Mouse (Mus musculus) gastrocnemius, postnatal 4 days (tissue): ENCODE measurements at regions not wholly inside any gene's neighbourhood (a gene's known extent, or its start where the extent isn't known, plus 50 kb on each side); places are given as distances from the start of the nearest gene placed in this dataset.

Experiments
- DNase-seq, 2 experiments: peaks; one replicate each; pipeline ENCODE4 v3.0.0; 2021 to 2022; ENCODE audit warnings: low spot score in 2 of 2, mixed read lengths in 2 of 2

GRCm38 (mm10) chr17:15311822-15312221 is 64.8 kb downstream of the Dll1 start:
- DNase-seq: no peak

DNA sequence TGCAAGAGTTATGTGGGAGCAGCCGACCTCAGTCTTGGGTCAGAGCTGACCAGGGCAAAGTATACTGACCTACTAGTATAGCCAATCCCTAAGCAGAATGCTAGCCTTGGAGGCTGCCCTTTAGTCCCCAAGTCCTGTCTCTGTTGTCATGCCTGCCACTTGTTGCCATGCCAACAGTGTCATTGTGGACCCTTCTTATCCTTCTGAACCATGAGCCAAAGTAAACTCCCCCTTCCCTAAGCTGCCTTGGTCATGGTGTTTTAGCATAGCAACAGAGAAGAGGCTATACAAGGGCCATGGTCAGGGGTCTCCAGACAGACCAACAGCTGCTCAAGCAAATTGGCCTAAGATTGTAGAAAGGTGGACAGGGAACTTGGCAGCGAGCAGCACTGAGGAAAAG is 66.2 kb downstream of the Dll1 start:
- no peak for DNase-seq

GRCm38 (mm10) chr17:15302110-15302509 is 74.6 kb downstream of the Dll1 start:
- DNase-seq: no peak

DNA sequence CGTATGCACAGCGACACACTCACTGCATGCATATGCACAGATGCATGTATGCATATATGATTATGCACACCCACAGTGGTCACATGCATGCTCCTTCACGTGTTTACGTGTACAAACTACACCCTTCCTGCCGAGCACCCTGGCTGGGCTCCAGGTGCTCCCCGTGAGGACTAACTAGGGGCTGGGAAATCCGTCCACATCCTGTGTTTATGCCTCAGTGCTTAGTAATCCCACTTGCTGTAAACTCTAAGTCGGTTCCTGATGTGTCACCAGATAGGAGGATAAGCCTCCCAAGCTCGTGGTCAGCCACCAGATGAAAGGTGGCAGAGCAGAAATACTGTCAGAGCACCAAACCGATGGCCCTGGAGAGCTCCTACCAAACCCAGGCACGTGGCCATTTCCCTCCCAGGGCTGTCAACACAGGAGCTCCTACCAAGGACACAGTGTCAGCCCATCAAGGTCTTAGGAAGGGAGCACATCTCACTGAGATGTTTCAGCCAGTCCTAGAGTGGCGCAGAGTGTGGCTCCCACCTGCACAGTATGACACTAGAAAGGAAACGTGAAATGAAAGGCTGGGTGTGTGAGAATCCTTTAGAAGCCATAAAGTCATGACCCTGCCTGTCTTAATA is 76.8 kb downstream of the Dll1 start:
- DNase-seq: no peak

- no peak for DNase-seq
Measured at GRCm38 (mm10) chr17:15294165-15294585, 82.5 kb downstream of the Dll1 start.

GRCm38 (mm10) chr17:15292490-15293070 is 84.1 kb downstream of the Dll1 start:
- peak in 1 of 2 experiments; percentile 64 for DNase-seq

DNA sequence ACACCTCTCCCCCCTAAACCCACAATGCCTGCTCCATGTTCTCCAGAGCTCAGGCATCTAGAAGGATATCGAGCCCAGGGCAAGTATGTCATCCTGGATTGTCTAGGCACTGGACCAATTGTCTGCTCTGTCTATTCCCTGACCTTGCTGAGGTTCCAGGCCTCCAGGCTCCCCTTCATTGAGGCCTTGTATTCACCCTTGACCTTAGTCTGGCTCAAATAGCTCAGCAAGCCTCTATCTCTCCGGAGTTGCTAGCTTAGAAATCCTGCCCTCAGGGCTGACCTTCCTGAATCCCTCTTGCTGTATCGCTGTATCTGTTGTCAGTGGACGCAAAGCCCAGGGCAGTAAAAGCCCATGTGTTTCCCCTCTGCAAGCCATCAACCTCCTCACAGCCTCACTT is 85.0 kb downstream of the Dll1 start:
- no peak for DNase-seq

- DNase-seq: no peak
Measured at GRCm38 (mm10) chr17:15290326-15290725, 86.3 kb downstream of the Dll1 start.

DNA sequence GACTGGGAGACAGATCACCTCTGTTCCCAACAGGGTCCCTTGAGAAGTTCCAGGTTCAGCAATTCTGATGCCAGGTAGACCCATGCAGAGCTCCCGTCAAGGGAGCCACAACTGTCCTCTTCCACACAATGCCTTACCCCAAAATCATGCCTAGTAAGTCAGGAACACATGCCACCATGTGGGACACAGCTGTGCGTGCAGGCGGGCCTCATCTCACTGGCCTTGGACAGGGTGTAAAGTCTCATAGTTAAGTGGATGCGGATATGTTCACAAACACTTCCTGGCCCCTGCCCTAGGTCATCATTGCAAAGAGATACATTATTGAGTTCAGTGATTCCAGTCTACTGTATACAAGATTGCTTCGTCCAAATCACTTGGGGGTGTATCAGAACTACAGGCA is 87.6 kb downstream of the Dll1 start:
- no peak for DNase-seq

GRCm38 (mm10) chr17:15288640-15289039 is 88.0 kb downstream of the Dll1 start:
- no peak for DNase-seq

GRCm38 (mm10) chr17:15286596-15286995 is 90.1 kb downstream of the Dll1 start:
- no peak for DNase-seq

GRCm38 (mm10) chr17:15285399-15286043 is 91.2 kb downstream of the Dll1 start:
- peak; percentile 43 to 72 for DNase-seq

DNA sequence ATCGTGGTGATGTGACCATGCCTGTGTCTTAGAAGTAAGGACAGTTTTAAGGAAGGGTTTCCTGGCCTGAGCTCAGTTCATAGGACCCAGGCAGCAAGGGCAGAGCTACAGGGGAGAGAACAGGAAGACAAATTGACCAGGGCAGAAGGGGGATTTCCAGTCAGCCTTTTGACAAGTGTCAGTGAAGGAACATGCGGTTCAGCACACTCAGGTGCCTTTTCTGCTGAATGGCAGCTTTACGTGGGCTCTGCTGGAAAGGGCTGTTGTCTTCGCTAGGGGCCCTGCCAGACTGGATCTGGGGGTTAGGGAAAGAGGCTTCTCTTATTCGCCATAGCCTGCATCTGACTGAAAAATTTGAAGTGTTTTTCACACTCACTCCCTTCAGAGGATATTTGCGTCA is 106.8 kb downstream of the Dll1 start:
- no peak for DNase-seq

- no peak for DNase-seq
Measured at GRCm38 (mm10) chr17:15269056-15269612, 107.5 kb downstream of the Dll1 start.

DNA sequence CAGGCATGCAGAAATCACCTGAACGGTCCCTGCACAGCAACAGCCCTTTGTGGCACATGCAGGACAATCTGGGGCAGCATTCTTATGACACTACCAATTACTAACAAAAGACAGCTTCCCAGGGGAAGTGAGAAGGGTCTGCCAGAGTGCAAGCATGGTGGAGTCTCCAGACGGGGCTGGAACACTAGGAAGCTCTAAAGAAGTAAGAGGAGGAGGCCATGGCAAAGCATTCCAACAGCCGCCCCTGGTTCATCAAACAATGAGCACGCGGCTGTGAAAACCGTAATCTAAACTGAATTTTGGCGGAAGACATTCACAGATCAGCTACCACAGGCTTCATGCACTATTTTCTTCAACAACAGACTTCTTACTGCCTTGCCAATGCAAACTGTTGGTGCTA is 109.0 kb downstream of the Dll1 start:
- DNase-seq: no peak

DNA sequence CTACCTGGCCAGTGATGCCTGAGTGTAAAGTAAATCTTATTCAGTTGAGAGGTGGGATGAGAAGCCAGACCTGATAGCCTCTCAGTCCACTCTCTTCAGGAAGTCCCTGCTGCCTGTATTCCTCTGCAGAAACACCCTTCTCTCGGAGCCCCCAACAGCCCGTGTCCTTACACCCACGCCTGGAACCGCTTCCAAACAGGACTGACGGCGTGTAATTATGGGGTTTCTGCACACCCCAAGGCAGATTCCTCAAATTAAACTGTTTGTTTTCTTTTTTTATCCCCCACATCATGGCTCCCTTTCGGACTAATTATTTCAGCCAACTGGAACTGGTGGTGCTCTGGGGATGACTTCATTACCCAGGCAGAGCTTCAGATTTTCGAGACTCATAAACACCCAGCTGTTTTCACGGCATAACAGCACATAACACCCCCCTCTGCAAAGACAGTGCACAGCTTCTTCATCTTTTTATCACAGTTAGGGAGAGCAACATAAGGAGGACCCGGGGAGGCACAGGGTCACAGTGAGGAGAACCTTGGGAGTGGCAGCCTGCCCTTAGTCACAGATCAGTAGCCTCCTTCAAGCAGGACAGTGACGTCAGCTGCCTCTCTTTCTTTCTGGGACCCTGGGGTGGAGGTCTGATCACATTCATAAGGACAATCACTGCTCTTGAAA is 117.1 kb downstream of the Dll1 start:
- no peak for DNase-seq

DNA sequence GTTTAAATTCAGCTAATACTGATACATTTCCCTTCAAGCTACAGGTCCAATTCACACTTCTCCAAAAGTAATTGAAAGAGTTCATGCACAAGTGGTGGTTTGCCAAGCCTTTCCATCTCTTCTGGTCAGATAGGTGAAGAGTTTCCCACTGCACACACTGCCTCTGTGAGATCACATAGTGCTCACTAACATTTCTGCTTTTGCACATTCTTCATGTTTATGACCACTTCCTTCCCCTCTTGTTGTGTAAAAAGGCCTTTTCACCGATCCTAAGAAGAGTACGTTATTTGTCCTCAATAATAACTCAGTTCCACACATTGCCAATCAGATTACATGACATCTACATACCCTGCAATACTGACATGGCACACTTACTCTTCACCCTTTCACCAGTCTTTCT is 120.8 kb downstream of the Dll1 start:
- no peak for DNase-seq

GRCm38 (mm10) chr17:15253785-15254184 is 122.9 kb downstream of the Dll1 start:
- DNase-seq: no peak

DNA sequence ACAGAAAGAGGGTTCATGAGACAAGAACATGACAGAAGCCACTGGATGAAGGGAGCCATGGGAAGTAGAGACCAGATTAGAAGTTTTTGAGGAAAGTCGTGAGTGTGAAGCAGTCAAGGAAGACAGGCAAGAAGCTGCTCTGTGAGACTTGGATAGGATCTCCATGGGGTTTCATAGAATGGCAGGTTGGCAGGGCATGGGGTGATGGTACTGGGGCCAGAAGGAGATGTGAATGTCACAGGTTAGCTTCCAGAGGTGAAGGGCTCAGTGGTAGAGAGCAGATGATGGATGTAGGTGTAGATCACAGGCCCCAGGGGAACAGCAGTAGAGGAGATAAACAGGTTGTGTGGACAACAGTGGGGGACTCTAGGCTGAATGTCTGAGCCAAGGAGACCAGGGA is 123.4 kb downstream of the Dll1 start:
- DNase-seq: no peak

- no peak for DNase-seq
Measured at GRCm38 (mm10) chr17:15252187-15252586, 124.5 kb downstream of the Dll1 start.

- no peak for DNase-seq
Measured at GRCm38 (mm10) chr17:15251641-15252040, 125.0 kb downstream of the Dll1 start.

DNA sequence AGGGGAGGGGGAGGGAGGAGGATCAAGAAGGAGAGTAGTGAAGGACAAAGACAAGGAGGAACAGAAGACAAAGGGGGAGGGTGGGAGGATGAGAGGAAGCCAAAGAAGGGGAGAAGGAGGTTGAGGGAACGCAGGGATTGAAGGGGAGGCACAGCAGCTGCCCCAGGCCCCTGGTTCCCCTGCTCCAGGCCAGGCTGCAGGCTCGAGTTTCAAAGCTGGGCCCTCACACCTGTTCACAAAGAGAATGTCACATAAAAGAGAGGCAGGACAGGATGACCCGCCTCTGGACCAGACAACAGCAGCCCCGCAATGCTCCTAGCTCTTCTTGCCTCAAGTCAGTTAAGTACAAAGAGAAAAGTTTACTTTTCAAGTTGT is 128.3 kb downstream of the Dll1 start:
- DNase-seq: no peak
